Mouse (Mus musculus) E14TG2a.4 (cell line): ENCODE results near the gene Scrt2.

Source experiments
- CTCF ChIP-seq: conservative IDR thresholded peaks from 2 replicates; pipeline ENCODE4 v1.5.1; 2014; ENCODE audit warnings: low read length
- NANOG ChIP-seq: IDR thresholded peaks from 2 replicates; pipeline ENCODE4 v1.6.1; 2014; ENCODE audit warnings: borderline replicate concordance, low read length, mixed read lengths
- POU5F1 ChIP-seq: IDR thresholded peaks from 2 replicates; pipeline ENCODE4 v1.6.1; 2014; ENCODE audit warnings: low read length, borderline replicate concordance

DNA sequence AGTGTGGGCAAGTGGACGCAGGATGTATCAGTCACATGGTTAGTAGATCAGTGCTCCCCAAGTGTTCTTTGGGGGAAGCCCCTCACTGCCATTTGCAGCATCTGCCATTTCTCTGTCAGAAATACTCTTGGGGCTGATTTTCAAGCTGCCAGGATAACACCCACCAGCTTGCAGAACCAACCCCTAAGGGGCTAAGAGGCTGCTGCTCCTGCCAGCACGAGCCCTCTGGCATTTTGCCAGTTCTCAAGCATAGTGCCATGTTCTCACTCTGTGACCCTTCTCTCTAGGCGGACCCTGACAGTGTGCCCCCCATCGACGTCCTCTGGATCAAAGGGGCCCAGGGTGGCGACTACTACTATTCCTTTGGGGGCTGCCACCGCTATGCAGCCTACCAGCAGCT, 27.4 kb downstream of the Scrt2 start:
- TF ChIP-seq CTCF, result no peak
- TF ChIP-seq POU5F1, result no peak
- no peak for TF ChIP-seq NANOG
